Mouse (Mus musculus) embryonic stem cell, embryonic (primary cell): Measurements from ENCODE around the gene Tmem231.

ENCODE experiments used
- CTCF ChIA-PET, 4 experiments: fragments of 300-600 bp in 2 of 4; fragments of 350-600 bp in 2 of 4; sonication (Branson Sonifier 250); formaldehyde crosslinking; loops; one replicate each; lab custom pipeline; 2022; ENCODE audit warnings: inconsistent platforms in 2 of 4; lab: Charles Lee
- POLR2A ChIA-PET, 4 experiments: fragments of 300-600 bp in 2 of 4; fragments of 350-600 bp in 2 of 4; sonication (Branson Sonifier 250); formaldehyde crosslinking; loops; one replicate each; lab custom pipeline; 2022; ENCODE audit warnings: antibody characterized with exemption in 4 of 4, inconsistent platforms in 1 of 4; lab: Charles Lee

Tmem231 gene

GRCm38 (mm10) chr8:111865857-111866256, 67.8 kb downstream of the Tmem231 start:
- CTCF ChIA-PET, result no interaction called here
- POLR2A ChIA-PET, result interaction anchor here in 2 of 4 experiments (1.2 to 1.5 kb wide), 3 partner anchors 20 to 185 kb away, joined by 3 to 5 read pairs (median 4); no protein-coding TSS in a partner anchor

DNA sequence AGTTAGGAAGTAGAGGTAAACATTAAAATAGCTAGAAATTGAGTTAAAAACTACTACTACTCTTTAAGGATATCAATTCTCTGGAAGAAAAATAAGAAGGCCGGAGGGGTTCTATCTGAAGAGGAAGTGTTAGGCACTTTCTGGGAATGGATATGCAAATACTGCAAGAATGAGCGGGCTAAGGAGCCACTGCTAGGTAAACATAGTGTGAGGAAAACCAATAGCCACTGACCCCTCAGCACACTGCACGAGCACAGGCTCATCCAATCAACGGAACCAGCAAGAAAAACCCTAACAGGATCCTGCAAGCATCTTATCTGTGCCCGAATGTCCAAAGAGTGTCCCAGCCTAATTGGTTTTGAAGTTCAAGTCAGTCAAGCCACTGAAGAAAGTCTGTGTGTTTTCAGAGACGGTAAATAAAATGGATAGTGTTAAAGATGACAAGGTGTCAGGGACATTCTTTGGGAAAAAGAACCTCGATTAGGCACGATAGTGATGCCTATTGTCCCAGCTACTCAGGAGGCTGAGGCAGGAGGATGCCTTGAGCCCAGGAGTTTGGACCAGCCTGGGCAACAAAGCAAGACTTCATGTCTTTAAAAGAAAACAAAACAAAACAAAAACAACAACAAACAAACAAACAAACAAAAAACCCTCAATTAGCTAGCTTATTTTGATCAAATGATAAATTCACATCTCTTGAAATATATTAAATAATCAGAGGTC, 68.4 kb downstream of the Tmem231 start:
- ChIA-PET CTCF (no interaction called here), POLR2A (interaction anchor here in 3 of 4 experiments (0.6 to 1.5 kb wide), 6 partner anchors 11 to 185 kb away, joined by 3 to 8 read pairs (median 4); partner anchors contain the start of gene Cfdp1 (in 1 of the 3))

- POLR2A ChIA-PET, result interaction anchor here in 2 of 4 experiments (0.7 to 1.5 kb wide), 3 partner anchors 11 to 35 kb away, joined by 3 to 4 read pairs (median 3); partner anchors contain the start of gene Cfdp1 (in 1 of the 2)
- CTCF ChIA-PET, result no interaction called here
Measured at GRCm38 (mm10) chr8:111864648-111865047, 69.0 kb downstream of the Tmem231 start.

DNA sequence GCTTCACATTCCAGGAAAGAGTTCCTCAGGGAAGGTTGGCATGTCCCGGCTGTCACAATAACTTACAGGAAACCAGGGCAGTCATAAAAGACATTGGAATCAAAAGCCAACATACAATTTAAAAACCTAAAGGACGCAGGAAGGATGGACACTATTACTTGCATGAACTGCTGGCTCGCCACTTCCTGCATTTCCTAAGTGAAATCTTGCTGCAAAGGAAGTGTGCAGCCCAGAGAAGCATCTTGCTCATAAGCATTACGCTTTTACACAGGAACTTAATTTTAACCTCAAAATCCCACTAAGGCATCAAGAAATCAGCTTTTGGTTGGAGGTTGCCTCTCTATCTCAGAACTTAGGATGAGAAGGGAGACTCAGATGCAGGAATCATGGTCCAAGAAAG, 70.4 kb downstream of the Tmem231 start:
- POLR2A ChIA-PET, result interaction anchor here in 3 of 4 experiments (0.6 to 0.9 kb wide), 4 partner anchors 9 to 345 kb away, joined by 3 to 4 read pairs (median 4); partner anchors contain the start of gene Cfdp1 (in 1 of the 3)
- CTCF ChIA-PET, result interaction anchor here in 2 of 4 experiments (0.5 to 0.9 kb wide), 3 partner anchors 18 to 705 kb away, joined by 5 to 18 read pairs (median 8); no protein-coding TSS in a partner anchor
